Mouse (Mus musculus): ENCODE measurements around the gene Omt2b. TPM values are rescaled to one million over a fixed set of nuclear protein-coding genes. Genes with fewer than 3 reads are reported as not detected.
A peak's percentile ranks its signal among the peaks of the same experiment; 100 is the strongest.
"Not testable (repeated sequence)": the region's sequence is repeated elsewhere in the genome, so short reads cannot be mapped to it uniquely, and the experiment has no call there.

Gene Omt2b
- total RNA-seq, 2 experiments from 2014 or later: not detected

DNA sequence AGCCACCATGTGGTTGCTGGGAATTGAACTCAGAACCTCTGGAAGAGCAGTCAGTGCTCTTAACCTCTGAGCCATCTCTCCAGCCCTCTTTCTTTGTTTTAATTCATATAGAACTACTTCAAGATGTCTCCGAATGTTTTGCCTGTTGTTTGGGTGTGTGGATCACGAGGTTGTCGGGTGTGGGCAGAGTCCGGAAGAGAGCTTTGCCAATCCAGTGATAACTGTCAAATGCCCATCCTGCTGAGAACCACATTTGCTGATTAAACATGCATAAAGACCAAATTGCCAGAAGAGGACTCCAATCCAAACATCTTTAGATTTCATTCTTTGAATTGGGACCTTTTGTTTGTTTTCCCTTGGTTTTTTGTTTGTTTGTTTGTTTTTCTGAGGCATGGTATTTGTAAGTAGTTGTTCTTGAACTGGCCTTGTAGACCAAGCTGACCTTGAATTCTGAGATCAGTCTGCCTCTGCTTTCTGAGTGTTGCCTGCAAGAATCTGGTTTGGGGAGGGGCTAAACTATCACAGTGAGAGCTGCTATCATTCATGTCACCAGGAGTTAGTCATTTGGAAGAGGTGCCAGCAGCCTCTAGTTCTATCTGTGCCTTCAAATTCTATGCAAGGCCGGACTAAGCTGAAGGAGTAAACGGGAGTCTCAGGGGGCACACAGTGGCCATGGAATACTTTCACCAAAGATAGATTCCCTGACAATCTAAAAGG lies 24.3 kb downstream of the Omt2b start:
- DNase-seq (ENCODE audit: low spot score in 2 of 2): no peak

DNA sequence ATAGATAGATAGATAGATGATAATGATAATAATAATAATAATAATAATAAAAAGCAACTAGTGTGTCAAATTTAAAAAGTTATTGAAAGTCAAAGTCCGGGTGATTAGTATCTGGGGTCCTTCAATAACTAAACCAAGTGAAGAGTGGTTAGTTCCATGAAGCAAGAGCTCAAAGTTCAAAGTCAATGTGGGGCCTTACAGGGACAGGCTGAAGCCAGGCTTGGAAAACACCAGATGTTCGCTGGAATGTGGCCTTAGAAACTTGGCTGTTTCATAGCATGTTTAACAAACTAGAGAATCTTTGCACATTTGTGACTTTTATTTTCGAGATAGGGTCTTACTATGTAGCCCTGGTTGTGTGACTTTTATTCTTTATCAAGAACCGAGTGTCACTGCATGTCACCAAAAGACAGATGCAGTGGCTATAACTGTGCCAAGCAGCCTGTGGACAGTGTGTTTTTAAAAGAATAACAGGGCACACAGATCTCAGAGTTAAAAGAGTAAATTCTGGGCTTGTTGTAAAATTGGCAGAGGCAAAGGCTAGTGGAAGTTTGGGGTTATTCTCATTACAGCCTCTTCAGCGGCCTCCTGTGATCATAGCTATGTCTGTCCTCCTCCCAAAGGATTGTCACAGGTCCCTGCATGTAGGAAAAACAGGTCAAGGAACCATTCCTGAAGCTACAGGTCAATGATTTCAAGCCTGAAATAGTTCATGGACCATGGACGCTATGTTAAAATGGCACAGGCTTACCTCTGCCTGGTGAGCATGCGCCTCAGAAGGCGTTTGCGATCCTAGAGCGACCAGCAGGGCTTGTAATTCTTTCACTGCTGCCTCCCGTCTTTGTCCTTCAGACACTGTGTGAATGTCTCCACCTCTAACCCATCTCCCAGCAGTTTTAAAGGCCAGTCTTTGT lies 27.5 kb downstream of the Omt2b start:
- no peak for DNase-seq (ENCODE audit: low spot score in 2 of 2)

DNA sequence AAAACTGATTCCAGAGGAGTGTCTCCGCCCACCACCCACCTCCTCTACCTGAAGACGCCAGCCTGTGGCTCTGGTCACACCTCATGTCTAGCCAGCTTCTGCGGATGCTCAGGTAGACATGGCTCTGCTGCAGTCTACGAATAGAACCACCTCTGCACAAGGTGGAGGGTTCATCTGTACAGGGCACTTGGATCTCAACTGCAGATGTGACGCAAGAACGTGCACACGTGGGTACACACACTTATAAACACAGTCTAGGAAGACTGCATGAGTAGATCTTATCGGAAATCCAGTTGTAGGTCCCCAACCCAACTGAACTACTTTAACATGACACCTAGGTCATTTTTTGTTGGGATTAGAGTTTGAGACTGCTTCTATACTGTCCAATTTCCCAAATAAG lies 28.2 kb downstream of the Omt2b start, which contains the start of gene Gsta2:
TSS of gene Gsta2 (minus strand) at position 178 of the 400 bp plus-strand sequence.
- no peak for DNase-seq (ENCODE audit: low spot score in 2 of 2)

DNA sequence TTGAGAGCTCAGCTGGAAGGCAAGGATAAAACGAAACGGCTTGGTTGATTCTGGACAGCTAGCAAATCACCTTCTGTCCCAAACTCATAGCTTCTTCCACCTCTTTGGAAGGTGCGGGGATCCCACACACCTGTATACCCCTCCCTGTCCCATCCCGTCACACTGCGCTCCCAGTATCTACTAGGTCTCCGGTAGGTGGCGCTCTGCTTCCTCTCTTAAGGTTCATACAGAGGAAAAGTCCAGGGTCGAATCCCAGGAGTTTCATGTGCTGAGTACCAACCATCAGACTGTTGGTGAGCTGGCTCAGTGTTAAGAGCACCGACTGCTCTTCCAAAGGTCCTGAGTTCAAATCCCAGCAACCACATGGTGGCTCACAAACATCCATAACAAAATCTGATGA lies 30.7 kb downstream of the Omt2b start:
- DNase-seq (ENCODE audit: low spot score in 2 of 2): peak; percentile 36 to 68

DNA sequence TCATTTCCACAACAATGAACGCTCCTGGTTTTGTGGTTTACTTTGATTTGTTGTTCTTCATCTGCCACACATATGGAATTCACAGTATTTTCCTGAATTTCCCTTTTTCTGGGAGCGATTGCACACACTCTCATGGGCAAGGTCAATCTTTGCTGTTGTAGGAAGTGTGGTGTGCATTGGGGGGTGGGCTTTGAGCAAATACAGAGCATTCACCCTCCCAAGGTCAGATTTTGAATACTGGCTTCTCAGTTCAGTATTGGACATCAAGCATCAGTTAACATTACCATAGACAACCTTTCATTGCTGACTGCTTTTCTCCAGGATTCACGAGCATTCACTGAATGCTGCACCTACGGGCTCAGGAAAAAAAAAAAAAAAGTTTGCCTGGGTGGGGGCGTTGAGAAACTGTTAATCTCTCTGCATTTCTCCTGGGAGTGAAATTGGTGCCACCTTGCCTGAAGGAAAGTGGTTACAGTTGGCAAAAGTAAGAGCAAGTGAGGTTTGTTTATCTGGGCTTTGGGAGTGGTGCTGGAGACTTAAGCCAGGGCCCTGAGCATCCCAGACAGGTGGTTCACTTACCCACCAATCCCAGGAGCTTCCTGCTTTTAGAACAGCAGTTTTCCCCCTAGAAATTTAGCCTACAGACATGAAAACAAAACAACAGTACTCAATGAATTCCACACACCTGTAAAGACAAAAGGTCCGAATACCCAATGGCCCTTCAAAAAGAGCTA lies 32.5 kb downstream of the Omt2b start:
- DNase-seq (ENCODE audit: low spot score in 2 of 2): no peak

DNA sequence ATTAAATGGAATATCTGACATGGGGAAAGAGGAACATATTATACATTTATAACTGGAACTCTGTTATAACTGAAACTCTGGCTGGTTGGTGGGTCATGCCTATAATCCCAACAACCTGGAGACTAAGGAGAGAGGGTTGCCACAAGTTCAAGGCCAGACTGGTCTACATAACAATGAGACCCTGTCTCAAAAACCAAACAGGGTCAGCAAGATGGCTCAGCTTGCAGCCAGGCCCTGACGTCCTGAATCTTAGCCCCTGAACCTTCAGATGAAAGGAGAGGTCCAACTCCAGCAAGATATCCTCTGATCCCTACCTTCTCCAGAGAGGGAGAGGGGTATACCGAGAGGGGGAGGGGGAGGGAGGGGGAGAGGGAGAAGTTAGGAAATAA lies 33.1 kb downstream of the Omt2b start:
- DNase-seq (ENCODE audit: low spot score in 2 of 2): no peak

DNA sequence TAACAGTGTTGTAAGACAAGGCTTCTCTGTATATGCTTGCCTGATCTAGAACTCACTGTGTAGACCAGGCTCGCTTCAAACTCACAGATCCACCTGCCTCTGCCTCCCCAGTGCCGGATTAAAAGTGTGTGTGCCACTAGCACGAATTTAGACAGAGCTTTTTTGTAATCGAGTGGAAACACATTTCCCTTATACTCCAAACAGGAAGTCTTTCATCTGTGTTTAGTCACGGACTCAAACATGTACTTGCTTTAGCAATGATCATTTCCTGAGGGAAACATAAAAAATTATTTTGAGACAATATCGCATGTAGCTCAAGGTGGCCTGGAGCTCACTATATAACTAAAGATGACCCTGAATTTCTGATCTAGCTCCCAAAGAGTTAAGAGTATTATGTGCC lies 36.0 kb downstream of the Omt2b start:
- DNase-seq (ENCODE audit: low spot score in 2 of 2): no peak

DNA sequence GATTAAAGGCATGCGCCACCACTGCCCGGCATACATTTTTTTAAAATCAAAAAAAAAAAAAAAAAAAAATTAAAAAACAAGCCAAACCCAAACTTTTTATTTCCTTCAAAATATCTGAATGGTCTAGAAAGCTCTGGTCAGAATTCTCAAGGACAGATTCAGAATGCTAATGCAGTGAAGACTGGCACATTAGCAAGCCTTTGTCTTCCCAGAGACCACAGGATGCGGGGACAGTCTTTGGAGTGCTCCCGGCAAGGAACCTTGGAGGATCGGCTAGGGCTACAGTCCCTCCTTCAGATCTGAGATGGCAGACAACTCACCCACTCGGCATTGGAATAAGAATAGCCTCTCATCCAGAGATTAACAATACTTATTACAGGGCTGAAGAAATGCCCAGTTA lies 37.3 kb downstream of the Omt2b start:
- no peak for DNase-seq (ENCODE audit: low spot score in 2 of 2)

DNA sequence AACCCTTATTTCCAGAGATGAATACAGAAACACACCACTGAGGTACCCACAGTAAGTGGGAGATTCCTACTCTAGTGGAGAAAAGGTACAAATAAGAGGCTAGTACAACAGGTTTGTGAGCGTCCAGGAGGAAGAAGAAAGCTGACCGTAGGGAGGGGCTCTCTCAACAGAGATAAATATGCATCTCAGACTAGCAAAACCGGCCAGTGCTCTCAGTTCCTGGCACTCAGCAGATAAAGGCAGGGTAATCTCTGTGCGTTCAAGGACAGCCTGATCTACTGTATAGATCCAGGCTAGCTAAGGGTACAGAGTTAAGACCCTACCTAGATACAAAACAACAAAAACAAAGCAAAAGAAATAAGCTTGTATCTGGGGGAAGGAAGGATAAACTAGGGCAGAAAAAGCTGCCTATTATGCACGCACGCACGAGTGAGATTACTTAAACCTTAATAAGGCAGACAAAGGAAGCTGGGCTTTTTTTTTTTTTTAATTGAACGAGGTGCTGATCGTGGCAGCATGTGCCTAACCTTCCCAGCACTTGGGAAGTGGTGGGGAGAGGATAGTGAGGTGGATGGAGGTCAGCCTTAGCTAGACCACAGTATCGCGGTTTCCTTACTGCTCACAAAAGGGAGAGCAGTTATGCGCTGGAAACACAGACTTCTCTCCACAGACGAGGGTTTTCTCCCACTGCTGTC lies 38.6 kb downstream of the Omt2b start:
- no peak for DNase-seq (ENCODE audit: low spot score in 2 of 2)

DNA sequence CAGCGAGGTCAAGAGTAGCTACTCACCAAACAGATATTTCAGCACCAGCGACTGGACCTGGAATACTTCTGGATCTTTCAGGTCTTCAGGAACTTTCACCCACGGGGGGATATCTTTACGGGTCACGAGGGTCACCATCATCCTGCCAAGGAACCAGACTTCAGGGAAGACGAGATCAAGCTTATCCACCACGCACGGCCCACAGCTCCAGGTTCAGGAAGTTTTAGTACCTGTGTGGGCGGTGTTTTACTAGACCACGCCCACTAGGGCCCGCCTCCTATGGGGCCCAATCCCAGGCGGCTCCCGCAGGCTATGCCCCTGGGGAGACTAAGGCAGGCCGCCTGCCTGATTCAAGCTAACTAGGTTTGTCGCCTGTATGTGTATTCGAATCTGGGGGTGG lies 40.6 kb downstream of the Omt2b start, which contains the start of gene Dppa5a:
TSS of gene Dppa5a (minus strand) at position 219 of the 400 bp plus-strand sequence.
- DNase-seq (ENCODE audit: low spot score in 2 of 2): not testable (repeated sequence)

DNA sequence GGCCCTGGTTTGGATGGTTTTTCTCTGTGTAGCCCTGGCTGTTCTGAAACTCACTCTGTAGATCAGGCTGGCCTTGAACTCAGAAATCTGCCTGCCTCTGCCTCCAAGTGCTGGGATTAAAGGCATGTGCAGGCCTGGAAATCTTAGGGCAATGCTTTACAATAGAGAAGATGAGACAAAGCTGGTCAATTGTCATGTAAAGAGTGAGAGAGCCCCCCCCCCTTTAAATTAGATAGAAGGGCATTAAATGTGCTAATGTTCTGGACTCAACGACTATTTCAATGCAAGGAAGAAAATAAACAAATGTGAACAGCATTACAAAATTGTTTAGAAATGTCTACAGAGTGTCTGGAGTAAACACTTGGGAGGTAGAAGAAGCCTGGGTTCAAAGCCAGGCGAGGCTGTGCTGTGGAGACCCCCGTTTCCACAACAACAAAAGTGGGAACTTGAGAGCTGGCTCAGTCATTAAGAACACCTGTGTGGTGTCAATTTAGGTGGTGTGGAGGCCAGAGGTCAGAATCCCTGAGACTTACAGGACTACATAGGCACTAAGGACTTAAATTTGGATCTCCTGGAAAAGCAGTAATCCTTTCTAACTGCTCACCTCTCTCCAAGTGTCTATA lies 41.4 kb downstream of the Omt2b start:
- DNase-seq (ENCODE audit: low spot score in 2 of 2): no peak

DNA sequence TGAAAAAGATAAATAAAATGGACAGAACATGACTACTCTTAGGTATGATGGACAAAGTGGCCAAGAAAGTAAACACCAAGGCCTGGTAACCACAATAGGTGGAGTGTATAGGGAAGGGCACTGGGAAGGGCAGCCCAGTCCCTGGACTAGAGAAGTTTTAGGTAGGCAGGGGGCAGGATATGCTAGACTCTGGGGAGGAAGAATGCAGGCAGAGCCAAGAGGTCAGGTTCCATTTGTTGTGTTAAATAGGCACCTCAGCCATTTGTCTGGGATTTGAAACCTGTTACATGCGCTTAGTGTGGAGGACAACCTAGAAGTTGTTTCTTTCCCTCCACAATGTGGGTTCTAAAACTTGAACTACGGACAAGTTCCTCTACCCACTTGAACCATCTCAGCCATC lies 42.0 kb downstream of the Omt2b start:
- DNase-seq (ENCODE audit: low spot score in 2 of 2): no peak

DNA sequence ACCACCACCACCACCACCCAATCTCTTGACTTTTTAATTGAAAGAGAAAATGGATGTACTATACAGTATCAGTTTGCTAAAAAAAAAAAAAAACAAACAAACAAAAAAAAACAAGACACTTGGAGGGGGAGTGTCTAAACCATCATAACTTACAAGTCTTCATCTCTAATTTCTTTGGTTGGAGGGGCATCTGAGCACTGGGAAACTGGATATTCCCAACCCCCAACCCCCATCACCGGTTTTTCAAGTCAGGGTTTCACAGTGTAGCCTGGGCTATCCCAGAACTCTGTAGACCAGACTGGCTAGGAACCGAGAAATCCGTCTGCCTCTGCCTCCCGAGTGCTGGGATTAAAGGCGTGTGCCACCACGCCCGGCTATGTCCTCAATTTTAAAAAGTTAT lies 42.4 kb downstream of the Omt2b start:
- DNase-seq (ENCODE audit: low spot score in 2 of 2): no peak

DNA sequence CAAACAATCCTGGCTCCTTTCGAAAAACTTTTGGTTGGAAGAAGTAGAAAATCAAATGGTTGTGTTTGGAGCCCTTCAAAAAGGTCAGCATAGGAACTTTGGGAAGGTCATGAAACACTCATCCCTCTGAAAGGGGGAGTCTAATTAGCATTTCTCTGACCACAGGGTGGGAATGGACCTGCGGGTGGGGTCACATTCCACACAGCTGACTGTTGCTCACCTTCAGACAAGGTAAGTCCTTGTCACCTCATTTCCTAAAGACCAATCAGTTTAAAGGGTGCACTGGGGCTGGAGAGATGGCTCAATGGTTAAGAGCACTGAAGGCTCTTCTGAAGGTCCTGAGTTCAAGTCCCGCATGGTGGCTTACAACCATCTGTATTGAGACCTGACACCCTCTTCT lies 44.1 kb downstream of the Omt2b start:
- DNase-seq (ENCODE audit: low spot score in 2 of 2): no peak

DNA sequence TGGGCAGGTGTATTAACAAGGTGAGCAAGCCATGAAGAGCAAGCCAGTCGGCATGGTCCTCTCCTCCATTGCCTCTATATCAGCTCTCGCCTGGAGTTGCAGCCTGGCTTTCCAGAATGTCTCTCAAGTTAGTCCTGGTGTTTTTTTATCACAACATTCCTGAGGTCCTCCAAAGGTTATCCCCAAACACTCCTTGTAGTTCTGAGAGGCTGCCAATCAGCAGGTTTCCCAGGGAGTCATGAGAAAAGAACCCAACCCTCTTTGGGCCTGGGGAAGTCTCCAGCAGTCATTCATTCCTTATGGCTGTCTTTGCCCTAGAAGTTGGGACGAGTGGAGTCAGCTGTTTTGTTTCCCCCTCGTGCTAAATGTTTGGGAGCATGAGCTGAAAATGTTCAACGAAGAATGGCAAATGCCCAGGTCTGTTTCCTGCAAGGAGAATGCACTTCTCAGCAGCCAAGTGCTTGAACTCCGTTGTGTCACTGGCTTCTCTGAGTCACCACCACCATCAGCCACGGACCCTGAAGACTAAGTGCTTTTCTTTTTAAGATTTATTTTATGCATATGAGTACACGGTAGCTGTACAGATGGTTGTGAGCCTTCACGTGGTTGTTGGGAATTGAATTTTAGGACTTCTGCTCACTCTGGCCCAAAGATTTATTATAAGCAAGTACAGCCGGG lies 45.6 kb downstream of the Omt2b start:
- no peak for DNase-seq (ENCODE audit: low spot score in 2 of 2)

DNA sequence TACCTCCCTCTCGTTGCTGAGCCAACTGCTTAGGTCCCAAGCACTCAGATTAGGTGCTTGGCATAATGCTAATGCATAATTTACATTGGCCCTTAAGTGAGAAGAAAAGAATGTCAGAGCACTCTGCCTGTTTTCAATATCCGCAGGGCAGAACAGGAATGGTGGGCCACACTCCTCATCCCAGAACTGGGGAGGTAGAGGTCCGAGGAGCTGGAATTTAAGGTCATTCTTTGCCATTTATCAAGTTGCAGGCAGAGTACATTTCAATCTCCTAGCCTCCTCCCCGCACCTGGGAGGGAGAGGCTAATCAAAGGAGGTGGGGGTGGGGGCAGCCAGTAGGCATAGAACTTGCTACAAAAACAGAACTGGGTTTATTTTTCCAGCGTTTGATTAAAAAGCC lies 47.0 kb downstream of the Omt2b start:
- no peak for DNase-seq (ENCODE audit: low spot score in 2 of 2)

DNA sequence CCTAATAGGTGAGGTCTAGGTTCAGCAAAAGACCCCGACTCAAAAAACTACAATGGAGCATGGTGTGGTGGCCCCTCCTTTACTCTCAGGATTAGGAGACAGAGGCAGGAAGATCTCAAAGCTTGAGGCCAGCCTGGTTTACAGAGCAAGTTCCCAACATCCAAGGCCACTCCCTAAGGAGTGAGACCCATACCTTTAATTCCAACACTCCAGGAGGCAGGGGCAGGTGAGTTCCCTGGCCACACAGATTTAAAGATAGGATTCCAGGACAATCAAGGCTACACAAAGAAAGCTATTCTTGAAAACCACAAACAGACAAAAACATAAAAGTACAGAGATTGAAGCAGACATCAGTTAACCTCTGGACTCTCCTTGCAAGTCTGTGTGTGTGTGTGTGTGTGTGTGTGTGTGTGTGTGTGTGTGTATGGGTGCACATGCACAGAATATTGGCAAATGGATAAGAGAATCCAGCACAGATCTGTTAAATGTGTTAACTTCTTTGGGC lies 47.5 kb downstream of the Omt2b start:
- no peak for DNase-seq (ENCODE audit: low spot score in 2 of 2)

DNA sequence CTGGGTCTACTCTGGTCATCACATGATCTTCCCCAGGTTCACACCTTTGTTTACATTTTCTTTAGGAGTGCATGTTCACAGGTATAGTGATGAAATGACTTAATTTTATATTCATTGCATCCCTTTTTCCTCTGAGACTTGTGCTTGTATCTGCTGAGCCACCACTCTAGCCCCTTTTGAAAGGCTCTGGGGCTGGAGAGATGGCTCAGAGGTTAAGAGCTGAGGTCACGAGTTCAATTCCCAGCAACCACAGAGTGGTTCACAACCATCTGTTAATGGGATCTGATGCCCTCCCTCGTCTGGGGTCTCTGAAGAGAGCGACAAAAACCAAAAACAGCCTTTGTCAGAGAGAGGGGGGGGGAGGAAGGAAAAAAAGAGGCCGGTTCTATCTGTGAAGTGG lies 48.1 kb downstream of the Omt2b start:
- DNase-seq (ENCODE audit: low spot score in 2 of 2): no peak

DNA sequence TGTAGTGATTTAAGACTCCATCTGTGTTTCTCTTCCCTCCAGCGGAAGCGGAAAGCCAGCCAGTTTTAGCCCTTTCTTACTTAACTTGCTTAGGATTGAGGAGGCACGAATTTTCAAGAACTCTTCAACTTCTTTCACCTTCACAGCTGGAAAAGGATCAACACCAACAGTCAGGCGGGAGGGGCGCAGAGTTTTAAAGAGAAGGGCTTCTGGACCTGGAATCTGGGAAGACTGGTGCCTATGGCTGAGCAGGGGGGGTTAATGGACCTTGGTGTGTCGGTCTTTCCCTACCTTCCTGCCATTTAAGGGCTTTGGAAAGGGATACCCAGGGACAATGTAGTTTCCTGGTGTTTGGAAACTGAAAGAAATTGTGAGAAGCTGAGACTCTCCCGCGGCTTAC lies 50.2 kb downstream of the Omt2b start:
- DNase-seq (ENCODE audit: low spot score in 2 of 2): no peak
